Mouse (Mus musculus) heart, postnatal 25 days (tissue): ENCODE data around the gene Zmynd8. TPM values are rescaled to one million over a fixed set of nuclear protein-coding genes. Genes with fewer than 3 reads are reported as not detected.
A peak's percentile ranks its signal among the peaks of the same experiment; 100 is the strongest.

ENCODE experiments used
- DNase-seq: peaks from one replicate; pipeline ENCODE4 v3.0.0; 2022; ENCODE audit warnings: low spot score
- intact Hi-C: fragments of 180-260 bp; cut with DNase I; formaldehyde crosslinking; loops from one replicate; pipeline ENCODE4 v1.15.1; 2025
- total RNA-seq, 2 experiments: library from RNA; stranded (reverse); gene quantifications; 2 replicates each; pipeline ENCODE4 v1.2.3; 2021

Gene Zmynd8
- total RNA-seq, 2 experiments from 2014 or later = 44.5 to 48.7 TPM

- intact Hi-C loops = no loop called here
- no peak for DNase-seq
Measured at GRCm38 (mm10) chr2:165900351-165901126, 1.7 kb upstream of the Zmynd8 start.

GRCm38 (mm10) chr2:165899923-165900322 lies 1.1 kb upstream of the Zmynd8 start:
- intact Hi-C loops = no loop called here
- no peak for DNase-seq

GRCm38 (mm10) chr2:165899474-165899873 lies 658 bp upstream of the Zmynd8 start:
- intact Hi-C loops = no loop called here

GRCm38 (mm10) chr2:165896171-165896570 lies 2.6 kb downstream of the Zmynd8 start:
- no peak for DNase-seq
- intact Hi-C loops = no loop called here

More at GRCm38 (mm10) chr2:165899474-165899873, 658 bp upstream of the Zmynd8 start:
- DNase-seq = no peak

GRCm38 (mm10) chr2:165895687-165896086 lies 3.1 kb downstream of the Zmynd8 start:
- DNase-seq = no peak
- intact Hi-C loops = no loop called here

GRCm38 (mm10) chr2:165894533-165894932 lies 4.3 kb downstream of the Zmynd8 start:
- intact Hi-C loops = no loop called here
- DNase-seq = no peak

GRCm38 (mm10) chr2:165893232-165893631 lies 5.6 kb downstream of the Zmynd8 start:
- intact Hi-C loops = no loop called here
- no peak for DNase-seq

GRCm38 (mm10) chr2:165892626-165893025 lies 6.2 kb downstream of the Zmynd8 start:
- intact Hi-C loops = no loop called here
- DNase-seq = no peak

- intact Hi-C loops = no loop called here
Measured at GRCm38 (mm10) chr2:165890401-165890800, 8.4 kb downstream of the Zmynd8 start.

GRCm38 (mm10) chr2:165889874-165890273 lies 8.9 kb downstream of the Zmynd8 start:
- intact Hi-C loops = no loop called here

More at GRCm38 (mm10) chr2:165890401-165890800, 8.4 kb downstream of the Zmynd8 start:
- DNase-seq = no peak

GRCm38 (mm10) chr2:165889266-165889665 lies 9.6 kb downstream of the Zmynd8 start:
- intact Hi-C loops = no loop called here
- no peak for DNase-seq

More at GRCm38 (mm10) chr2:165889874-165890273, 8.9 kb downstream of the Zmynd8 start:
- DNase-seq = no peak

GRCm38 (mm10) chr2:165888813-165889221 lies 10.0 kb downstream of the Zmynd8 start:
- no peak for DNase-seq
- intact Hi-C loops = no loop called here

GRCm38 (mm10) chr2:165888396-165888795 lies 10.4 kb downstream of the Zmynd8 start:
- intact Hi-C loops = no loop called here
- no peak for DNase-seq

- DNase-seq = no peak
- intact Hi-C loops = no loop called here
Measured at GRCm38 (mm10) chr2:165886857-165887628, 11.8 kb downstream of the Zmynd8 start.

GRCm38 (mm10) chr2:165886482-165886856 lies 12.3 kb downstream of the Zmynd8 start:
- intact Hi-C loops = no loop called here
- no peak for DNase-seq

GRCm38 (mm10) chr2:165885951-165886320 lies 12.9 kb downstream of the Zmynd8 start:
- intact Hi-C loops = no loop called here
- DNase-seq = no peak

GRCm38 (mm10) chr2:165885225-165885950 lies 13.4 kb downstream of the Zmynd8 start:
- intact Hi-C loops = no loop called here
- peak; percentile 62 for DNase-seq

- intact Hi-C loops = no loop called here
Measured at GRCm38 (mm10) chr2:165884577-165885224, 14.1 kb downstream of the Zmynd8 start.

GRCm38 (mm10) chr2:165883846-165884576 lies 14.8 kb downstream of the Zmynd8 start:
- peak; percentile 58 for DNase-seq
- intact Hi-C loops = loop anchor here (2.0 kb wide), 1 partner anchor 25 kb away; no protein-coding TSS in a partner anchor

More at GRCm38 (mm10) chr2:165884577-165885224, 14.1 kb downstream of the Zmynd8 start:
- peak; percentile 96 for DNase-seq
